23 mouse cellular contexts compared by ENCODE assay signal in the genomic region with DNA sequence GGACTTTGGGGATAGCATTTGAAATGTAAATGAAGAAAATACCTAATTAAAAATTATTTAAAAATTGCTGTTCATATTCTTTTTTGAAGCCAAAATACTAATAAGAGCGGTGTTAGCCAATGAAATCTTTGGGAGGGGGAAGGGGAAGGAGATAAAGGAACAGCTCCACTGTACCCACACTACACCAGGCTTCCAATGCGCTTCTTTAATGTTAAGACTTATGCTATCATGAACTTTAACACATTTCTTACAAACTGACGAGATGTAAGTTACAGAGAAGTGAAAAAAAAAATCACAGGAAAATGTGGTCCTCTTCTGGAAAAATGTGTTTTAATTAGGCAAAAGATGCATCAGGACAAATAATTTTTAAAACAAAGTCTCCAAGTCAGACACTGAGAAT.
"Had no signal": no experiment of that assay in that cellular context is flagged by ENCODE, and none has a peak within 500 bp of the region (broad histone marks: within the 10 kb centered on the region; RNA-seq: fewer than 3 reads in every experiment).

No protein-coding gene starts in this region.

- H3K27ac ChIP-seq: heart, adult 2 months; heart, embryonic 13.5 days; heart, embryonic 15.5 days; hindbrain, embryonic 13.5 days; hindbrain, postnatal 0 days; layer of hippocampus, adult 2 months; left cerebral cortex, adult 2 months; limb, embryonic 10.5 days; limb, embryonic 12.5 days; liver, embryonic 13.5 days; liver, embryonic 15.5 days had no signal

- H3K9ac ChIP-seq: heart, embryonic 13.5 days; heart, embryonic 15.5 days; hindbrain, embryonic 13.5 days; limb, embryonic 12.5 days; liver, embryonic 13.5 days; liver, embryonic 15.5 days; liver, postnatal 0 days had no signal

- H3K4me2 ChIP-seq: heart, embryonic 11.5 days; heart, embryonic 13.5 days; heart, embryonic 15.5 days; hindbrain, embryonic 13.5 days; limb, embryonic 12.5 days; liver, embryonic 11.5 days; liver, embryonic 13.5 days; liver, embryonic 15.5 days had no signal

- H3K4me3 ChIP-seq: heart, adult 2 months; heart, embryonic 13.5 days; heart, embryonic 15.5 days; hindbrain, embryonic 13.5 days; layer of hippocampus, adult 2 months; left cerebral cortex, adult 2 months; limb, embryonic 10.5 days; limb, embryonic 12.5 days; liver, embryonic 13.5 days; liver, embryonic 15.5 days had no signal

- DNase-seq: gastrocnemius, postnatal 14 days; gastrocnemius, postnatal 36 days; kidney, adult 11 months; kidney, adult 2 months; kidney, adult 9 months; kidney, postnatal 10 days; kidney, postnatal 25 days; liver; liver, embryonic 13.5 days; liver, postnatal 0 days had no signal

- H3K36me3 ChIP-seq: heart, embryonic 15.5 days; hindbrain, embryonic 13.5 days; limb, embryonic 10.5 days; limb, embryonic 12.5 days had no signal

- ATAC-seq: hindbrain, postnatal 0 days; intestine, embryonic 16.5 days; liver, postnatal 0 days had no signal

- H3K9me3 ChIP-seq: heart, embryonic 13.5 days; heart, embryonic 15.5 days; hindbrain, embryonic 13.5 days; limb, embryonic 10.5 days; limb, embryonic 12.5 days; liver, embryonic 13.5 days; liver, embryonic 15.5 days had no signal
